Mouse (Mus musculus) limb, embryonic 14.5 days (tissue): ENCODE data around the gene Arg1. TPM values are rescaled to one million over a fixed set of nuclear protein-coding genes. Genes with fewer than 3 reads are reported as not detected.
A peak's percentile ranks its signal among the peaks of the same experiment; 100 is the strongest.

ENCODE experiments used
- ATAC-seq: fragments of 200-750 bp; cut with Nextera tagmentation; 2 replicates; pipeline ENCODE4 v1.8.0; 2017; ENCODE audit warnings: low read depth, moderate number of reproducible peaks, moderate TSS enrichment; ENCODE audit not compliant: low FRiP score
- DNase-seq: peaks from one replicate; pipeline ENCODE4 v3.0.0-alpha.2; 2015; ENCODE audit warnings: low spot score
- H3K27ac ChIP-seq: fragments of 300-500 bp; sonication (generic); replicated peaks from 2 replicates; pipeline ENCODE4 v1.5.1; 2014; ENCODE audit warnings: low read depth, mild to moderate bottlenecking, low read length, moderate library complexity, mixed read lengths
- H3K27me3 ChIP-seq: fragments of 300-500 bp; sonication (generic); 2 replicates; pipeline ENCODE4 v1.6.1; 2014; ENCODE audit warnings: low read length, mixed read lengths; ENCODE audit not compliant: control insufficient read depth, insufficient read depth
- H3K36me3 ChIP-seq: fragments of 300-500 bp; sonication (generic); 2 replicates; pipeline ENCODE4 v1.6.1; 2014; ENCODE audit warnings: mild to moderate bottlenecking, low read length, moderate library complexity, mixed read lengths; ENCODE audit not compliant: control insufficient read depth, insufficient read depth
- H3K4me1 ChIP-seq: fragments of 300-500 bp; sonication (generic); 2 replicates; pipeline ENCODE4 v1.6.1; 2014; ENCODE audit warnings: antibody characterized with exemption, low read length, mixed read lengths; ENCODE audit not compliant: control insufficient read depth, insufficient read depth
- H3K4me2 ChIP-seq: fragments of 300-500 bp; sonication (generic); replicated peaks from 2 replicates; pipeline ENCODE4 v1.6.1; 2014; ENCODE audit warnings: low read depth, mild to moderate bottlenecking, low read length, moderate library complexity; ENCODE audit not compliant: severe bottlenecking
- H3K4me3 ChIP-seq: fragments of 300-500 bp; sonication (generic); replicated peaks from 2 replicates; pipeline ENCODE4 v1.5.1; 2014; ENCODE audit warnings: low read length
- H3K9ac ChIP-seq: fragments of 300-500 bp; sonication (generic); 2 replicates; pipeline ENCODE4 v1.6.1; 2014; ENCODE audit warnings: mild to moderate bottlenecking, low read depth, low read length, moderate library complexity; ENCODE audit not compliant: severe bottlenecking
- H3K9me3 ChIP-seq: fragments of 300-500 bp; sonication (generic); 2 replicates; pipeline ENCODE4 v1.6.1; 2016; ENCODE audit warnings: low read length; ENCODE audit not compliant: control insufficient read depth
- POLR2A ChIP-seq: fragments of 200-500 bp; IDR thresholded peaks from 2 replicates; pipeline ENCODE4 v1.8.0; 2012; ENCODE audit warnings: inconsistent platforms, mild to moderate bottlenecking, moderate library complexity, borderline replicate concordance; ENCODE audit not compliant: insufficient read depth, insufficient read length; ENCODE audit errors: extremely low read depth
- WGBS: fragments of 180-500 bp; shearing (Covaris S2); extraction: QIAGEN DNeasy Blood & Tissue Kit; methylation state at CpG from one replicate; pipeline ENCODE4 v1.1.7; 2014; 5-methylcytosine and 5-hydroxymethylcytosine counted together
- polyA plus RNA-seq, 2 experiments: library from polyadenylated mRNA; depleted of rRNA in 1 of 2; stranded (reverse) in 1 of 2; unstranded in 1 of 2; fragments of >200 nt; fragmentation: Nextera tagmentation in 1 of 2; extraction: Ambion mirVana in 1 of 2; gene quantifications; 2 replicates each; pipeline versions ENCODE4 v1.2.1 to v1.2.3; 2012 to 2014

Arg1 gene
- polyA plus RNA-seq, 2 experiments: 2.4 to 7.8 TPM

- H3K4me1 ChIP-seq: peaks cover 16% of the 10 kb centered on the region
- no peak for ATAC-seq
- no peaks in the 10 kb centered on the region for H3K27me3 ChIP-seq
- H3K9me3 ChIP-seq: no peaks in the 10 kb centered on the region
- H3K36me3 ChIP-seq: no peaks in the 10 kb centered on the region
- no peak overlapping the region for H3K27ac ChIP-seq
- TF ChIP-seq POLR2A: no peak
- H3K4me3 ChIP-seq: no peak overlapping the region
- 0 out of 2 replicates have a peak overlapping the region, but pooled peaks have one; percentile 1 for H3K4me2 ChIP-seq
- no peak for DNase-seq
- 10% methylated on average over 12 of the region's 12 CpGs for WGBS
- no peak overlapping the region for H3K9ac ChIP-seq
Observed at GRCm38 (mm10) chr10:24928072-24928471, 788 bp upstream of the Arg1 start.

GRCm38 (mm10) chr10:24926380-24926779 lies 904 bp downstream of the Arg1 start:
- Histone ChIP-seq H3K4me3 (no peak overlapping the region), H3K27ac (no peak overlapping the region), H3K4me1 (peaks cover 16% of the 10 kb centered on the region), H3K4me2 (peak overlapping the region; percentile 37), H3K27me3 (no peaks in the 10 kb centered on the region), H3K9me3 (no peaks in the 10 kb centered on the region), H3K9ac (no peak overlapping the region), H3K36me3 (no peaks in the 10 kb centered on the region)
- no peak for ATAC-seq
- TF ChIP-seq POLR2A: no peak
- no peak for DNase-seq
- WGBS: 14% methylated on average over 10 of the region's 10 CpGs

- TF ChIP-seq POLR2A: no peak
- Histone ChIP-seq H3K4me1 (peaks cover 16% of the 10 kb centered on the region), H3K9ac (no peak overlapping the region), H3K36me3 (no peaks in the 10 kb centered on the region), H3K9me3 (no peaks in the 10 kb centered on the region), H3K27ac (no peak overlapping the region), H3K27me3 (no peaks in the 10 kb centered on the region), H3K4me3 (no peak overlapping the region), H3K4me2 (no peak overlapping the region)
- 69% methylated on average over 3 of the region's 3 CpGs for whole genome bisulfite sequencing
- no peak for DNase-seq
- no peak for ATAC-seq
Observed at GRCm38 (mm10) chr10:24924296-24924695, 3.0 kb downstream of the Arg1 start.

DNA sequence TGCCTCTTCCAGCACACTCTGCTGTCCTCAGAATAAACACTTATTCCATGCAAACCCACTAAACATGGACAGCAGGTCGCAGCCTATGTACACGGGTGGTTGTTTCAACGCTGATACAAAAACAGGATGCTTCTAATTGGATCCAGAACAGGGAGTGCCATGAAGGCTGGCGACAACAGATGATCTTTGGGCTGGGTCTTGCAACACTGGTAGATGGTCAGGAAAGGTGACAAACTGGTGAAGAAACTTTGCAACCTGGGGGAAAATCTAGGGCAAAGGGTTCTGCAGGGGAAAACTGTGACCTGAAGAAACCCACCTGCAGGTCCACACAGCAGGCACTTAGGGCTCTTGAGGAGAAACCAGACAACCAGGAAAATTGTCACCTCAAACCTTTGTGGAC lies 4.3 kb downstream of the Arg1 start:
- no peak for TF ChIP-seq POLR2A
- Histone ChIP-seq H3K27ac (no peak overlapping the region), H3K4me3 (no peak overlapping the region), H3K36me3 (no peaks in the 10 kb centered on the region), H3K9me3 (no peaks in the 10 kb centered on the region), H3K4me1 (peaks cover 13% of the 10 kb centered on the region), H3K4me2 (no peak overlapping the region), H3K9ac (no peak overlapping the region), H3K27me3 (no peaks in the 10 kb centered on the region)
- DNase-seq (no peak), ATAC-seq (no peak)
- 28% methylated on average over 4 of the region's 4 CpGs for WGBS

DNA sequence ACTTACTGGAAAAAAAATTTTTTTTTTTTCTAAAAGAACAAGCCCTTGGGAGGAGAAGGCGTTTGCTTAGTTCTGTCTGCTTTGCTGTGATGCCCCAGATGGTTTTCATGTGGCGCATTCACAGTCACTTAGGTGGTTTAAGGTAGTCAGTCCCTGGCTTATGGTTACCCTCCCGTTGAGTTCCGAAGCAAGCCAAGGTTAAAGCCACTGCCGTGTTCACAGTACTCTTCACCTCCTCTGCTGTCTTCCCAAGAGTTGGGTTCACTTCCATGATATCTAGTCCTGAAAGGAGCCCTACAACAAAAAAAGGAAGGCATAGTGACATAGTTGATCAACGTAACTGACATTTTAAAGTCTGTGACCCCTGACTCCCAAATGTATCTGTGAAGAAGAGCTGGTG lies 11.8 kb downstream of the Arg1 start:
- Histone ChIP-seq H3K36me3 (peaks cover 32% of the 10 kb centered on the region), H3K27me3 (no peaks in the 10 kb centered on the region), H3K4me3 (no peak overlapping the region), H3K9me3 (no peaks in the 10 kb centered on the region), H3K4me2 (no peak overlapping the region), H3K27ac (no peak overlapping the region), H3K9ac (no peak overlapping the region), H3K4me1 (no peaks in the 10 kb centered on the region)
- TF ChIP-seq POLR2A: no peak
- 71% methylated on average over 6 of the region's 6 CpGs for WGBS
- DNase-seq (no peak), ATAC-seq (no peak)

- H3K27me3 ChIP-seq: no peaks in the 10 kb centered on the region
- no peak overlapping the region for H3K4me2 ChIP-seq
- H3K4me3 ChIP-seq: no peak overlapping the region
- no peak overlapping the region for H3K27ac ChIP-seq
- 93% methylated on average over 14 of the region's 14 CpGs for WGBS
- no peak for DNase-seq
- ATAC-seq: no peak
- no peaks in the 10 kb centered on the region for H3K9me3 ChIP-seq
- no peak for TF ChIP-seq POLR2A
- H3K9ac ChIP-seq: no peak overlapping the region
- H3K4me1 ChIP-seq: no peaks in the 10 kb centered on the region
- peaks cover 61% of the 10 kb centered on the region for H3K36me3 ChIP-seq
Observed at GRCm38 (mm10) chr10:24912576-24912975, 14.7 kb downstream of the Arg1 start.
